Mouse (Mus musculus) CH12.LX (cell line): ENCODE measurements at regions not wholly inside any gene's neighbourhood (a gene's known extent, or its start where the extent isn't known, plus 50 kb on each side); places are given as distances from the start of the nearest gene placed in this dataset.
A peak's percentile ranks its signal among the peaks of the same experiment; 100 is the strongest.

Experiments
- DNase-seq: peaks from one replicate; pipeline ENCODE4 v3.0.0-alpha.2; 2013; ENCODE audit errors: extremely low read depth
- H3K27ac ChIP-seq: 2 replicates; pipeline ENCODE4 v1.5.1; 2012; ENCODE audit warnings: low read depth, mild to moderate bottlenecking, control low read depth, moderate library complexity; ENCODE audit not compliant: insufficient read depth
- H3K27me3 ChIP-seq: replicated peaks from 2 replicates; pipeline ENCODE3; 2012; ENCODE audit warnings: inconsistent platforms
- H3K36me3 ChIP-seq, 2 experiments: replicated peaks in 1 of 2; 2 replicates each; pipeline versions ENCODE3 to v1.6.1; 2012; ENCODE audit warnings: inconsistent platforms in 1 of 2, low read length in 1 of 2, mild to moderate bottlenecking in 1 of 2, mixed read lengths in 1 of 2, moderate library complexity in 1 of 2; ENCODE audit not compliant: control insufficient read depth in 1 of 2, insufficient read depth in 1 of 2
- H3K4me1 ChIP-seq, 2 experiments: 2 replicates each; pipeline ENCODE4 v1.6.1; 2012; ENCODE audit warnings: inconsistent platforms in 1 of 2, moderate library complexity in 1 of 2; ENCODE audit not compliant: insufficient read depth in 2 of 2, control insufficient read depth in 1 of 2
- H3K4me2 ChIP-seq: 2 replicates; pipeline ENCODE4 v1.6.1; 2012; ENCODE audit warnings: low read depth, mild to moderate bottlenecking, control low read depth; ENCODE audit not compliant: poor library complexity, insufficient read depth, severe bottlenecking
- H3K4me3 ChIP-seq, 3 experiments: fragments of 150-350 bp in 1 of 3; sonication (generic) in 1 of 3; replicated peaks in 1 of 3; 2 replicates each; pipeline versions ENCODE3 to v1.5.1; 2011 to 2012; ENCODE audit warnings: low read depth in 2 of 3, low read length in 2 of 3, mild to moderate bottlenecking in 2 of 3, moderate library complexity in 2 of 3, control low read depth in 1 of 3, improper control_type of control experiment in 1 of 3, inconsistent platforms in 1 of 3, mixed read lengths in 1 of 3; ENCODE audit not compliant: poor library complexity in 1 of 3
- H3K79me2 ChIP-seq: replicated peaks from 2 replicates; pipeline ENCODE4 v1.6.1; 2012; ENCODE audit warnings: mild to moderate bottlenecking, moderate library complexity; ENCODE audit not compliant: control insufficient read depth, poor library complexity, insufficient read depth, severe bottlenecking; ENCODE audit errors: extremely low read depth
- H3K9ac ChIP-seq: 2 replicates; pipeline ENCODE4 v1.6.1; 2012; ENCODE audit warnings: low read depth, mild to moderate bottlenecking, control low read depth, moderate library complexity; ENCODE audit not compliant: insufficient read depth
- H3K9me3 ChIP-seq: replicated peaks from 2 replicates; pipeline ENCODE3; 2012; ENCODE audit warnings: low read length, inconsistent platforms, mixed read lengths
- BHLHE40 ChIP-seq: IDR thresholded peaks from 2 replicates; pipeline ENCODE4 v1.6.1; 2011; ENCODE audit warnings: mild to moderate bottlenecking, low read depth, low read length, improper control_type of control experiment
- CHD1 ChIP-seq: IDR thresholded peaks from 2 replicates; pipeline ENCODE4 v1.6.1; 2012; ENCODE audit warnings: low read depth, low read length, improper control_type of control experiment, inconsistent platforms
- CHD2 ChIP-seq: IDR thresholded peaks from 2 replicates; pipeline ENCODE4 v1.6.1; 2011; ENCODE audit warnings: low read length, improper control_type of control experiment
- E2F4 ChIP-seq: IDR thresholded peaks from 2 replicates; pipeline ENCODE4 v1.6.1; 2011; ENCODE audit warnings: low read depth, low read length, improper control_type of control experiment; ENCODE audit not compliant: insufficient replicate concordance
- ELF1 ChIP-seq: IDR thresholded peaks from 2 replicates; pipeline ENCODE4 v1.6.1; 2014; ENCODE audit warnings: low read depth, mild to moderate bottlenecking, inconsistent platforms, low read length, improper control_type of control experiment
- EP300 ChIP-seq: IDR thresholded peaks from 2 replicates; pipeline ENCODE4 v1.6.1; 2011; ENCODE audit warnings: low read length, improper control_type of control experiment
- ETS1 ChIP-seq: conservative IDR thresholded peaks from 2 replicates; pipeline ENCODE4 v1.6.1; 2012; ENCODE audit warnings: low read depth, mild to moderate bottlenecking, inconsistent platforms, low read length, improper control_type of control experiment, moderate library complexity
- GABPA ChIP-seq: IDR thresholded peaks from 2 replicates; pipeline ENCODE4 v1.6.1; 2012; ENCODE audit warnings: low read depth, low read length, improper control_type of control experiment, inconsistent platforms; ENCODE audit not compliant: insufficient replicate concordance
- HCFC1 ChIP-seq: IDR thresholded peaks from 2 replicates; pipeline ENCODE4 v1.6.1; 2012; ENCODE audit warnings: low read depth, mild to moderate bottlenecking, inconsistent platforms, low read length, improper control_type of control experiment
- IRF4 ChIP-seq: IDR thresholded peaks from 2 replicates; pipeline ENCODE4 v1.6.1; 2014; ENCODE audit warnings: low read depth, mild to moderate bottlenecking, inconsistent platforms, low read length, improper control_type of control experiment
- JUN ChIP-seq: IDR thresholded peaks from 2 replicates; pipeline ENCODE4 v1.6.1; 2011; ENCODE audit warnings: low read depth, mild to moderate bottlenecking, low read length, improper control_type of control experiment, moderate library complexity; ENCODE audit not compliant: insufficient read depth
- JUND ChIP-seq: conservative IDR thresholded peaks from 2 replicates; pipeline ENCODE4 v1.6.1; 2011; ENCODE audit warnings: low read depth, low read length, improper control_type of control experiment
- KAT2A ChIP-seq: IDR thresholded peaks from 2 replicates; pipeline ENCODE4 v1.6.1; 2012; ENCODE audit warnings: low read length, improper control_type of control experiment, inconsistent platforms; ENCODE audit not compliant: insufficient replicate concordance
- MAFK ChIP-seq: IDR thresholded peaks from 2 replicates; pipeline ENCODE4 v1.6.1; 2011; ENCODE audit warnings: low read length, improper control_type of control experiment; ENCODE audit not compliant: insufficient replicate concordance
- MAX ChIP-seq: IDR thresholded peaks from 2 replicates; pipeline ENCODE4 v1.6.1; 2011; ENCODE audit warnings: low read length, improper control_type of control experiment
- MXI1 ChIP-seq: IDR thresholded peaks from 2 replicates; pipeline ENCODE4 v1.6.1; 2011; ENCODE audit warnings: mild to moderate bottlenecking, low read depth, low read length, improper control_type of control experiment
- MYC ChIP-seq: IDR thresholded peaks from 2 replicates; pipeline ENCODE4 v1.6.1; 2011; ENCODE audit warnings: low read depth, mild to moderate bottlenecking, improper control_type of control experiment, low read length
- NELFE ChIP-seq: IDR thresholded peaks from 2 replicates; pipeline ENCODE4 v1.6.1; 2011; ENCODE audit warnings: low read depth, low read length, improper control_type of control experiment
- NRF1 ChIP-seq: IDR thresholded peaks from 2 replicates; pipeline ENCODE4 v1.6.1; 2014; ENCODE audit warnings: low read depth, mild to moderate bottlenecking, inconsistent platforms, low read length, improper control_type of control experiment, moderate library complexity
- PAX5 ChIP-seq: IDR thresholded peaks from 2 replicates; pipeline ENCODE4 v1.6.1; 2012; ENCODE audit warnings: low read length, inconsistent platforms, mixed read lengths
- POLR2A ChIP-seq: IDR thresholded peaks from 2 replicates; pipeline ENCODE4 v1.6.1; 2011; ENCODE audit warnings: low read depth, mild to moderate bottlenecking, improper control_type of control experiment, low read length
- POLR2AphosphoS2 ChIP-seq: IDR thresholded peaks from 2 replicates; pipeline ENCODE4 v1.6.1; 2011; ENCODE audit warnings: low read depth, low read length, improper control_type of control experiment
- RAD21 ChIP-seq: IDR thresholded peaks from 2 replicates; pipeline ENCODE4 v1.6.1; 2011; ENCODE audit warnings: low read depth, mild to moderate bottlenecking, low read length, improper control_type of control experiment, moderate library complexity
- RCOR1 ChIP-seq: conservative IDR thresholded peaks from 2 replicates; pipeline ENCODE4 v1.6.1; 2012; ENCODE audit warnings: low read depth, mild to moderate bottlenecking, inconsistent platforms, low read length, improper control_type of control experiment
- SIN3A ChIP-seq: IDR thresholded peaks from 2 replicates; pipeline ENCODE4 v1.6.1; 2012; ENCODE audit warnings: low read length, improper control_type of control experiment, inconsistent platforms
- SMC3 ChIP-seq: IDR thresholded peaks from 2 replicates; pipeline ENCODE4 v1.6.1; 2011; ENCODE audit warnings: low read depth, low read length, improper control_type of control experiment
- TBP ChIP-seq: conservative IDR thresholded peaks from 2 replicates; pipeline ENCODE4 v1.6.1; 2011; ENCODE audit warnings: low read depth, low read length, improper control_type of control experiment
- UBTF ChIP-seq: IDR thresholded peaks from 2 replicates; pipeline ENCODE4 v1.6.1; 2012; ENCODE audit warnings: low read depth, mild to moderate bottlenecking, inconsistent platforms, low read length, improper control_type of control experiment, moderate library complexity
- USF1 ChIP-seq: IDR thresholded peaks from 2 replicates; pipeline ENCODE4 v1.6.1; 2014; ENCODE audit warnings: low read depth, mild to moderate bottlenecking, inconsistent platforms, low read length, improper control_type of control experiment
- USF2 ChIP-seq: conservative IDR thresholded peaks from 2 replicates; pipeline ENCODE4 v1.6.1; 2011; ENCODE audit warnings: low read depth, low read length, improper control_type of control experiment
- ZC3H11A ChIP-seq: IDR thresholded peaks from 2 replicates; pipeline ENCODE4 v1.6.1; 2012; ENCODE audit warnings: low read depth, mild to moderate bottlenecking, inconsistent platforms, low read length, improper control_type of control experiment
- ZKSCAN1 ChIP-seq: IDR thresholded peaks from 2 replicates; pipeline ENCODE4 v1.6.1; 2012; ENCODE audit warnings: low read depth, inconsistent platforms, low read length, improper control_type of control experiment, borderline replicate concordance
- ZNF384 ChIP-seq: IDR thresholded peaks from 2 replicates; pipeline ENCODE4 v1.6.1; 2012; ENCODE audit warnings: low read depth, low read length, improper control_type of control experiment, inconsistent platforms
- dilution Hi-C: fragments of 300-500 bp; cut with MboI; formaldehyde crosslinking; loops from 2 replicates; pipeline ENCODE4 v1.14.3; 2020; ENCODE audit warnings: low sequenced_read_pairs; ENCODE audit not compliant: extremely low pct_unique_long_range_greater_than_20kb, extremely low pct_ligation_motif_present
- in situ Hi-C: fragments of 300-500 bp; cut with MboI; formaldehyde crosslinking; loops from 3 replicates; pipeline ENCODE4 v1.14.3; 2019; ENCODE audit warnings: low sequenced_read_pairs, low pct_ligation_motif_present, low pct_unique_long_range_greater_than_20kb, mixed read lengths

DNA sequence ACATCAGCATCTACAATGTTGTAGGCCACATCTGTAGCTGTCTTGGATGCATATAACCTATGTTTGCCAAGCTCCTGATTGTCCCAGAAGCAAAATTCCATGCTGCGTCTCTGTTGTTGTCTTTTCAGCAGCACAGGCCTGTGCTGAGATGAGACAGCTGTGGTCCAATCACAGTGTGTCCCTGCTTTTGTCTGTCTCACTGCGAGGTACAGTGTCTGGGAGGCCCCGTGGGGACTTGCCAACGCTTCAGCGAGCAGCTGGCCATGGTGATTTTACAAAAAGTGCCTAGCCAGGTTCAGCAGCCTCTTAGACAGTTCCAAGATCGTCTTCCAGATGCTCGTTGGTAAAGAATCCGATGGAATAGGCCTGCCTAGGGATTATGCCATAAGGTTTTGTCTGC, 114.6 kb upstream of the Mkln1 start:
- in situ Hi-C loops, result no loop called here
- H3K36me3 ChIP-seq, result peaks cover 0 to 1% of the 10 kb centered on the region in 2 experiments
- H3K9me3 ChIP-seq, result no peaks in the 10 kb centered on the region
- H3K4me1 ChIP-seq, result peaks cover 18 to 63% of the 10 kb centered on the region in 2 experiments
- peak; percentile 44 for DNase-seq
- H3K9ac ChIP-seq, result peak overlapping the region; percentile 19; the same call in 1 of the 2 replicates
- dilution Hi-C loops, result no loop called here
- no peak overlapping the region for H3K4me3 ChIP-seq
- no peaks in the 10 kb centered on the region for H3K27me3 ChIP-seq
- H3K79me2 ChIP-seq, result no peaks in the 10 kb centered on the region
- TF ChIP-seq MAFK (no peak), NELFE (peak; percentile 23; the same call in 1 of the 2 replicates)
- H3K4me2 ChIP-seq, result peak overlapping the region; percentile 55
- H3K27ac ChIP-seq, result peak overlapping the region; percentile 76

GRCm38 (mm10) chr6:31284390-31284789, 114.1 kb upstream of the Mkln1 start:
- TF ChIP-seq RCOR1 (no peak), BHLHE40 (peak; percentile 74), ZKSCAN1 (no peak), CHD1 (no peak), MXI1 (peak; percentile 62), ETS1 (no peak), CHD2 (no peak), TBP (peak; percentile 58; the same call in 1 of the 2 replicates), JUND (no peak), KAT2A (no peak), ELF1 (no peak; the same call in 1 of the 2 replicates), UBTF (no peak), ZC3H11A (no peak), POLR2AphosphoS2 (no peak), USF2 (peak; percentile 54; the same call in 1 of the 2 replicates), NRF1 (no peak), IRF4 (peak; percentile 33; the same call in 1 of the 2 replicates), POLR2A (no peak; the same call in 1 of the 2 replicates), PAX5 (no peak), RAD21 (no peak), MAX (peak; percentile 93), ZNF384 (no peak), JUN (no peak), HCFC1 (no peak), SMC3 (no peak), USF1 (peak; percentile 74), NELFE (no peak; the same call in 1 of the 2 replicates), MYC (peak; percentile 79; the same call in 1 of the 2 replicates), MAFK (peak; percentile 93), GABPA (peak; percentile 35; the same call in 1 of the 2 replicates), E2F4 (no peak), SIN3A (peak; percentile 73), EP300 (peak; percentile 26; the same call in 1 of the 2 replicates)
- peak overlapping the region in 2 of 3 experiments; percentile 40 to 42 for H3K4me3 ChIP-seq
- no peaks in the 10 kb centered on the region for H3K9me3 ChIP-seq
- H3K27me3 ChIP-seq, result no peaks in the 10 kb centered on the region
- no peaks in the 10 kb centered on the region for H3K79me2 ChIP-seq
- H3K4me1 ChIP-seq, result peaks cover 20 to 67% of the 10 kb centered on the region in 2 experiments
- dilution Hi-C loops, result no loop called here
- peaks cover 0 to 4% of the 10 kb centered on the region in 2 experiments for H3K36me3 ChIP-seq
- H3K4me2 ChIP-seq, result peak overlapping the region; percentile 55
- peak overlapping the region; percentile 19 for H3K9ac ChIP-seq
- in situ Hi-C loops, result no loop called here
- peak overlapping the region; percentile 76 for H3K27ac ChIP-seq
- DNase-seq, result peak; percentile 65
